Mouse (Mus musculus) brain, embryonic 14.5 days (tissue): Measurements from ENCODE around the gene Ccdc71.

Source experiments
- CTCF ChIP-seq: fragments of 200-500 bp; IDR thresholded peaks from 2 replicates; pipeline ENCODE4 v1.5.1; 2012; ENCODE audit warnings: inconsistent platforms, mild to moderate bottlenecking, moderate library complexity, borderline replicate concordance; ENCODE audit not compliant: insufficient read depth, insufficient read length; ENCODE audit errors: extremely low read depth
- POLR2A ChIP-seq: fragments of 200-500 bp; IDR thresholded peaks from 2 replicates; pipeline ENCODE4 v1.6.1; 2012; ENCODE audit warnings: mild to moderate bottlenecking, inconsistent platforms, borderline replicate concordance; ENCODE audit not compliant: poor library complexity, insufficient read depth, insufficient read length, severe bottlenecking; ENCODE audit errors: extremely low read depth

GRCm38 (mm10) chr9:108506901-108507300 is 46.6 kb downstream of the Ccdc71 start:
- TF ChIP-seq CTCF (no peak), POLR2A (no peak)
